Mouse (Mus musculus): ENCODE results near the gene Cmklr1.

- TF ChIP-seq CTCF (IDR thresholded peaks at IDR 0.05; ENCODE audit: control insufficient read depth, insufficient read depth, insufficient replicate concordance, low read depth, low read length) (no peak), POLR2A (IDR thresholded peaks at IDR 0.05; ENCODE audit: control insufficient read depth, low read depth, low read length) (no peak)
Measured at GRCm38 (mm10) chr5:113627820-113628437, 22.3 kb downstream of the Cmklr1 start.

All from testis, adult 2 months (tissue).